Mouse (Mus musculus): Measurements from ENCODE around the gene Dab2ip. TPM values are rescaled to one million over a fixed set of nuclear protein-coding genes. Genes with fewer than 3 reads are reported as not detected.

Gene Dab2ip
- total and polyA plus RNA-seq, 3 experiments = 4.9 to 15.6 (median 7.8) TPM

- dilution Hi-C loops (cut with MboI; ENCODE audit: extremely low pct_ligation_motif_present, extremely low pct_unique_long_range_greater_than_20kb, low sequenced_read_pairs) (no loop called here), in situ Hi-C loops (cut with MboI; ENCODE audit: low pct_ligation_motif_present, low pct_unique_long_range_greater_than_20kb, low sequenced_read_pairs) (no loop called here)
- TF ChIP-seq USF1 (IDR thresholded peaks at IDR 0.05; ENCODE audit: low read depth, low read length) (no peak), POLR2AphosphoS2 (IDR thresholded peaks at IDR 0.05; ENCODE audit: low read depth, low read length) (no peak), ELF1 (IDR thresholded peaks at IDR 0.05; ENCODE audit: low read depth, low read length) (no peak), UBTF (IDR thresholded peaks at IDR 0.05; ENCODE audit: low read depth, low read length) (no peak)
- H3K36me3 ChIP-seq (replicated peaks in 1 of 2; ENCODE audit: control insufficient read depth in 1 of 2, insufficient read depth in 1 of 2, low read length in 1 of 2) = peaks cover 0 to 8% of the 10 kb centered on the region in 2 experiments
- H3K4me2 ChIP-seq (ENCODE audit: insufficient read depth, low read depth, poor library complexity, severe bottlenecking) = no peak overlapping the region
- no peak overlapping the region for H3K4me3 ChIP-seq (replicated peaks in 1 of 3; ENCODE audit: low read depth in 2 of 3, low read length in 2 of 3, poor library complexity in 1 of 3)
- H3K4me1 ChIP-seq (ENCODE audit: control insufficient read depth in 1 of 2, insufficient read depth in 2 of 2) = peaks cover 13 to 51% of the 10 kb centered on the region in 2 experiments
- H3K9ac ChIP-seq (ENCODE audit: insufficient read depth, low read depth) = no peak overlapping the region
- DNase-seq (ENCODE audit: extremely low read depth) = no peak
- H3K79me2 ChIP-seq (replicated peaks; ENCODE audit: control insufficient read depth, extremely low read depth, insufficient read depth, poor library complexity, severe bottlenecking) = 0 out of 2 replicates have a peak, but pooled peaks cover 2% of the 10 kb centered on the region
- no peaks in the 10 kb centered on the region for H3K27me3 ChIP-seq (replicated peaks)
- H3K27ac ChIP-seq (ENCODE audit: insufficient read depth, low read depth) = no peak overlapping the region
- no peaks in the 10 kb centered on the region for H3K9me3 ChIP-seq (replicated peaks; ENCODE audit: low read length)
These were observed 135.0 kb downstream of the Dab2ip start for GRCm38 (mm10) chr2:35693037-35693436.

GRCm38 (mm10) chr2:35694111-35694510 is 136.0 kb downstream of the Dab2ip start:
- no peak for DNase-seq (ENCODE audit: extremely low read depth)
- Histone ChIP-seq H3K27me3 (replicated peaks) (no peaks in the 10 kb centered on the region), H3K79me2 (replicated peaks; ENCODE audit: control insufficient read depth, extremely low read depth, insufficient read depth, poor library complexity, severe bottlenecking) (0 out of 2 replicates have a peak, but pooled peaks cover 2% of the 10 kb centered on the region), H3K4me2 (ENCODE audit: insufficient read depth, low read depth, poor library complexity, severe bottlenecking) (no peak overlapping the region), H3K4me3 (replicated peaks in 1 of 3; ENCODE audit: low read depth in 2 of 3, low read length in 2 of 3, poor library complexity in 1 of 3) (no peak overlapping the region), H3K36me3 (replicated peaks in 1 of 2; ENCODE audit: control insufficient read depth in 1 of 2, insufficient read depth in 1 of 2, low read length in 1 of 2) (peaks cover 0 to 8% of the 10 kb centered on the region in 2 experiments), H3K4me1 (ENCODE audit: control insufficient read depth in 1 of 2, insufficient read depth in 2 of 2) (peaks cover 13 to 50% of the 10 kb centered on the region in 2 experiments), H3K9ac (ENCODE audit: insufficient read depth, low read depth) (no peak overlapping the region), H3K9me3 (replicated peaks; ENCODE audit: low read length) (no peaks in the 10 kb centered on the region), H3K27ac (ENCODE audit: insufficient read depth, low read depth) (no peak overlapping the region)
- in situ Hi-C loops (cut with MboI; ENCODE audit: low pct_ligation_motif_present, low pct_unique_long_range_greater_than_20kb, low sequenced_read_pairs) = no loop called here
- dilution Hi-C loops (cut with MboI; ENCODE audit: extremely low pct_ligation_motif_present, extremely low pct_unique_long_range_greater_than_20kb, low sequenced_read_pairs) = no loop called here
- no peak for TF ChIP-seq ZKSCAN1 (IDR thresholded peaks at IDR 0.05; ENCODE audit: borderline replicate concordance, low read depth, low read length)
- no peak for TF ChIP-seq CHD2 (IDR thresholded peaks at IDR 0.05; ENCODE audit: low read length)
- TF ChIP-seq CTCF (conservative IDR thresholded peaks at IDR 0.05 in 1 of 2, IDR thresholded peaks at IDR 0.05 in 1 of 2; ENCODE audit: low read depth in 2 of 2, low read length in 2 of 2) = no peak

- no peak for TF ChIP-seq HCFC1 (IDR thresholded peaks at IDR 0.05; ENCODE audit: low read depth, low read length)
- no peak for TF ChIP-seq USF1 (IDR thresholded peaks at IDR 0.05; ENCODE audit: low read depth, low read length)
- no peak for TF ChIP-seq E2F4 (IDR thresholded peaks at IDR 0.05; ENCODE audit: insufficient replicate concordance, low read depth, low read length)
- no peak for TF ChIP-seq POLR2A (IDR thresholded peaks at IDR 0.05; ENCODE audit: low read depth, low read length)
- TF ChIP-seq MYC (IDR thresholded peaks at IDR 0.05; ENCODE audit: low read depth, low read length) = no peak
- TF ChIP-seq KAT2A (IDR thresholded peaks at IDR 0.05; ENCODE audit: insufficient replicate concordance, low read length) = no peak
- no peak for TF ChIP-seq POLR2AphosphoS2 (IDR thresholded peaks at IDR 0.05; ENCODE audit: low read depth, low read length)
- no peak for TF ChIP-seq MXI1 (IDR thresholded peaks at IDR 0.05; ENCODE audit: low read depth, low read length)
- TF ChIP-seq SIN3A (IDR thresholded peaks at IDR 0.05; ENCODE audit: low read length) = no peak
- no peak for TF ChIP-seq TBP (conservative IDR thresholded peaks at IDR 0.05; ENCODE audit: low read depth, low read length)
- TF ChIP-seq NRF1 (IDR thresholded peaks at IDR 0.05; ENCODE audit: low read depth, low read length) = no peak
- no peak for TF ChIP-seq RCOR1 (conservative IDR thresholded peaks at IDR 0.05; ENCODE audit: low read depth, low read length)
- no peak for TF ChIP-seq IRF4 (IDR thresholded peaks at IDR 0.05; ENCODE audit: low read depth, low read length)
- TF ChIP-seq GABPA (IDR thresholded peaks at IDR 0.05; ENCODE audit: insufficient replicate concordance, low read depth, low read length) = no peak
- no peak for TF ChIP-seq TCF12 (IDR thresholded peaks at IDR 0.05; ENCODE audit: low read depth, low read length)
- TF ChIP-seq CHD2 (IDR thresholded peaks at IDR 0.05; ENCODE audit: low read length) = no peak
- TF ChIP-seq MAZ (IDR thresholded peaks at IDR 0.05; ENCODE audit: low read depth, low read length) = no peak
- no peak for TF ChIP-seq SMC3 (IDR thresholded peaks at IDR 0.05; ENCODE audit: low read depth, low read length)
- TF ChIP-seq PAX5 (IDR thresholded peaks at IDR 0.05; ENCODE audit: low read length) = no peak
- H3K36me3 ChIP-seq (replicated peaks in 1 of 2; ENCODE audit: control insufficient read depth in 1 of 2, insufficient read depth in 1 of 2, low read length in 1 of 2) = peaks cover 0 to 10% of the 10 kb centered on the region in 2 experiments
- H3K4me3 ChIP-seq (replicated peaks in 1 of 3; ENCODE audit: low read depth in 2 of 3, low read length in 2 of 3, poor library complexity in 1 of 3) = no peak overlapping the region
- H3K79me2 ChIP-seq (replicated peaks; ENCODE audit: control insufficient read depth, extremely low read depth, insufficient read depth, poor library complexity, severe bottlenecking) = peaks cover 2% of the 10 kb centered on the region; the same call in 1 of the 2 replicates
- no peak overlapping the region for H3K27ac ChIP-seq (ENCODE audit: insufficient read depth, low read depth)
- H3K9me3 ChIP-seq (replicated peaks; ENCODE audit: low read length) = no peaks in the 10 kb centered on the region
- no peak overlapping the region for H3K4me2 ChIP-seq (ENCODE audit: insufficient read depth, low read depth, poor library complexity, severe bottlenecking)
- H3K4me1 ChIP-seq (ENCODE audit: control insufficient read depth in 1 of 2, insufficient read depth in 2 of 2) = peaks cover 3 to 32% of the 10 kb centered on the region in 2 experiments; a peak in 3 of 4 replicates
- H3K27me3 ChIP-seq (replicated peaks) = no peaks in the 10 kb centered on the region
- no peak for DNase-seq (ENCODE audit: extremely low read depth)
- H3K9ac ChIP-seq (ENCODE audit: insufficient read depth, low read depth) = no peak overlapping the region
- in situ Hi-C loops (cut with MboI; ENCODE audit: low pct_ligation_motif_present, low pct_unique_long_range_greater_than_20kb, low sequenced_read_pairs) = no loop called here
- dilution Hi-C loops (cut with MboI; ENCODE audit: extremely low pct_ligation_motif_present, extremely low pct_unique_long_range_greater_than_20kb, low sequenced_read_pairs) = no loop called here
These were observed 138.1 kb downstream of the Dab2ip start for GRCm38 (mm10) chr2:35696193-35696541.
